Mouse (Mus musculus): ENCODE data around the gene Rab3gap2. TPM values are rescaled to one million over a fixed set of nuclear protein-coding genes. Genes with fewer than 3 reads are reported as not detected.

The Rab3gap2 gene
- total and polyA plus RNA-seq, 3 experiments = 8.5 to 30.8 (median 22.0) TPM

DNA sequence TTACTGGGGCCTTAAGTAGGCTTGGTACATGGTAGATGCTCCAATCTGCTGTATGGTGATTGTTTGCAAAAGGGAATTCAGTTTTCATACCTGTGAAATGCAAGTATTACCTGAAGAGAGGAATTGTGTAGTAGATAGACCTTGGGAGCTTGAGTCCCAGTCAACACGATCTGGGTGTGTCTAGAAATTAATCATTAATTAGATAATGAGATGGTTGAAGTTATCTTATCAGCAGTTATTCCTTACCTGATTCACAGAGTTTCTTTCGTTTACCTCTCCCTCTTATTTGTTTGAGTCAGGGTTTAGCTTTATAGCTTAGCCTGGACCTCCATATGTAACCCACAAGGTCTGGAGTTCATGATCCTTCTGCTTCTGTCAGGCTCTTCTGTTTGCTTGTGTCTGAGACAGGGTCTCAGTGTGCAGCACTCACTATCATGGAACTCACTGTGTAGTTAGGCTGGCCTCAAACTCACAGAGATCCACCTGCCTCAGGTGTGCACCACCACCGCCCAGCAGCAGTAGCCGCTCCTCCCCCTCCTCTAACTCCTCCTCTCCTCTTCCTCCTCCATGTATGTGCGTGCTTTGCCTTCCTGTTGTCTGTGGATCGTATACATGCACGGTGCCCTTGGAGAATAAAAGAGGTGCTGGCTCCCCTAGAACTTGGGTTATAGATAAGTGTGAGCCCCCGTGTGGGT lies 66.6 kb downstream of the Rab3gap2 start:
- no peaks in the 10 kb centered on the region for H3K4me1 ChIP-seq (ENCODE audit: insufficient read depth, low read depth, low read length)
- no peak overlapping the region for H3K4me3 ChIP-seq (ENCODE audit: low read depth, low read length)
- no peaks in the 10 kb centered on the region for H3K27me3 ChIP-seq (ENCODE audit: insufficient read depth, low read length)
- TF ChIP-seq GATA1 (IDR thresholded peaks at IDR 0.05; ENCODE audit: borderline replicate concordance, low read length) (no peak), POLR2AphosphoS5 (IDR thresholded peaks at IDR 0.05; ENCODE audit: insufficient replicate concordance, low read depth, low read length) (no peak)
- ATAC-seq (ENCODE audit: extremely low read depth, insufficient number of reproducible peaks, low FRiP score, poor library complexity, severe bottlenecking) (no peak), DNase-seq (ENCODE audit: low spot score) (no peak)
- H3K9me3 ChIP-seq (replicated peaks) = no peaks in the 10 kb centered on the region
- peaks cover 68% of the 10 kb centered on the region for H3K36me3 ChIP-seq (replicated peaks)

GRCm38 (mm10) chr1:185271373-185271772 lies 67.5 kb downstream of the Rab3gap2 start:
- no peak for TF ChIP-seq GATA1 (IDR thresholded peaks at IDR 0.05; ENCODE audit: borderline replicate concordance, low read length)
- TF ChIP-seq POLR2AphosphoS5 (IDR thresholded peaks at IDR 0.05; ENCODE audit: insufficient replicate concordance, low read depth, low read length) = no peak
- no peak for TF ChIP-seq CTCF (IDR thresholded peaks at IDR 0.05; ENCODE audit: low read depth, low read length)
- no peak for TF ChIP-seq GATA2 (IDR thresholded peaks at IDR 0.05; ENCODE audit: borderline replicate concordance, low read depth, low read length)
- TF ChIP-seq TAL1 (conservative IDR thresholded peaks at IDR 0.05; ENCODE audit: low read depth, low read length) = no peak
- H3K27me3 ChIP-seq (ENCODE audit: insufficient read depth, low read length) = no peaks in the 10 kb centered on the region
- no peaks in the 10 kb centered on the region for H3K9me3 ChIP-seq (replicated peaks)
- DNase-seq (ENCODE audit: low spot score) (no peak), ATAC-seq (ENCODE audit: extremely low read depth, insufficient number of reproducible peaks, low FRiP score, poor library complexity, severe bottlenecking) (no peak)
- peaks cover 69% of the 10 kb centered on the region for H3K36me3 ChIP-seq (replicated peaks)
- no peak overlapping the region for H3K4me3 ChIP-seq (ENCODE audit: low read depth, low read length)
- no peaks in the 10 kb centered on the region for H3K4me1 ChIP-seq (ENCODE audit: insufficient read depth, low read depth, low read length)

DNA sequence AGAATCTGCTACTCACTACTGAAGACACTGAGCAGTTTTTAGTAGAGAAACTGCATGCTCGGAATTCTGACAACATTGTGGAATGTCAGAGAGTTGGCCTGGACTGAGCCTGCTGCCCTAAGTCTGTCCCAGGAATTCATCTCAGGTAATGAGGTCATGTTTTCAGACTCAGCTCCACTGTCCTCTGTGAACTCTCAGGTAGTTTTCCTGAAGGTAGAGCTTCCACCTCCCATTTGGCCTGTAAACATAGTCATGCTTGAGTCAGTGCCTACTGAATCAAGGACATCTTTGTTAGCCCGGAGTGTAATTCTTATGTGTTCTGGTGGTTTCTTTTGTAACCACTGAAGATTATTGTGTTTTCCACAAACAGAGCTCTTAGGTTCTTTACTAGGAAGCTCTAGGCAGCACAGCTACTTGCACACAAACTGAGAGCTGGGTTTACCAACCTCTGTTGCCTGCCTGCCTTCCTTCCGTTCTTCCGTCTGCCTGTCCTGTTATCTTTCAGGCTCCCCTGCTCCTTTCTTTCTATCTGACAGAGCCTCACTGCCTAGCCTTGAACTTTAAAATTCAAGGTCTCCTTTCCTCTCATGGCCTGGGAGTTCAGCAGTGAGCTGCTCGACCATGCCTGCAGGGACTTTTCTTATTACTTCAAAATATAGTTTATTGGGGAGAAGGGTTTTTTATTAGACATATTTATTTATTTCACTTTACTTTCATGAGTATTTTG lies 71.1 kb downstream of the Rab3gap2 start:
- DNase-seq (ENCODE audit: low spot score) (no peak), ATAC-seq (ENCODE audit: extremely low read depth, insufficient number of reproducible peaks, low FRiP score, poor library complexity, severe bottlenecking) (no peak)
- no peaks in the 10 kb centered on the region for H3K4me1 ChIP-seq (ENCODE audit: insufficient read depth, low read depth, low read length)
- H3K9me3 ChIP-seq (replicated peaks) = no peaks in the 10 kb centered on the region
- no peaks in the 10 kb centered on the region for H3K27me3 ChIP-seq (ENCODE audit: insufficient read depth, low read length)
- TF ChIP-seq GATA1 (IDR thresholded peaks at IDR 0.05; ENCODE audit: borderline replicate concordance, low read length) (no peak), CTCF (IDR thresholded peaks at IDR 0.05; ENCODE audit: low read depth, low read length) (no peak), GATA2 (IDR thresholded peaks at IDR 0.05; ENCODE audit: borderline replicate concordance, low read depth, low read length) (no peak), POLR2AphosphoS5 (IDR thresholded peaks at IDR 0.05; ENCODE audit: insufficient replicate concordance, low read depth, low read length) (no peak), TAL1 (conservative IDR thresholded peaks at IDR 0.05; ENCODE audit: low read depth, low read length) (no peak)
- no peak overlapping the region for H3K4me3 ChIP-seq (ENCODE audit: low read depth, low read length)
- H3K36me3 ChIP-seq (replicated peaks) = peaks cover 79% of the 10 kb centered on the region

DNA sequence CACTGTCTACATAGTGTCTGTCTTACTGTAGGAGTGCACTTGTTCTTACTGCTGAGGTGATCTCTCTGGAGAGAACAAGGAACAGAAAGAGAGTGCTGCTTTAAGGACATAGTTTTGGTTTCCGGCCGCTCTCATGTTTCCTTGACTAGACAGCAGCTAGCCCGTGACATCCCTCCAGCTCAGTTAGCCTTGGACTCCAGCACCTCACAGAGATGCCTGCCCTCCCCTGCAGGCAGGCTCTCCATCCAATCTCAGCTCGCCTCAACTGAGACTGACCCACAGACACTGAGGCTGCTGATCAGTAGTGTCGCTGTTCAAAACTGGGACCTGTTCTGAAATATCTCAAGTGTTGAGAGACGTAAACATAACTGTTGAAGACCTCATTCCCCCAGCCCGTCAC lies 72.1 kb downstream of the Rab3gap2 start:
- Histone ChIP-seq H3K4me3 (ENCODE audit: low read depth, low read length) (no peak overlapping the region), H3K4me1 (ENCODE audit: insufficient read depth, low read depth, low read length) (no peaks in the 10 kb centered on the region), H3K9me3 (replicated peaks) (no peaks in the 10 kb centered on the region), H3K36me3 (replicated peaks) (peaks cover 81% of the 10 kb centered on the region), H3K27me3 (ENCODE audit: insufficient read depth, low read length) (no peaks in the 10 kb centered on the region)
- DNase-seq (ENCODE audit: low spot score) = no peak
- ATAC-seq (ENCODE audit: extremely low read depth, insufficient number of reproducible peaks, low FRiP score, poor library complexity, severe bottlenecking) = no peak
- TF ChIP-seq POLR2AphosphoS5 (IDR thresholded peaks at IDR 0.05; ENCODE audit: insufficient replicate concordance, low read depth, low read length) (no peak), TAL1 (conservative IDR thresholded peaks at IDR 0.05; ENCODE audit: low read depth, low read length) (no peak), GATA2 (IDR thresholded peaks at IDR 0.05; ENCODE audit: borderline replicate concordance, low read depth, low read length) (no peak), GATA1 (IDR thresholded peaks at IDR 0.05; ENCODE audit: borderline replicate concordance, low read length) (no peak), CTCF (IDR thresholded peaks at IDR 0.05; ENCODE audit: low read depth, low read length) (no peak)

DNA sequence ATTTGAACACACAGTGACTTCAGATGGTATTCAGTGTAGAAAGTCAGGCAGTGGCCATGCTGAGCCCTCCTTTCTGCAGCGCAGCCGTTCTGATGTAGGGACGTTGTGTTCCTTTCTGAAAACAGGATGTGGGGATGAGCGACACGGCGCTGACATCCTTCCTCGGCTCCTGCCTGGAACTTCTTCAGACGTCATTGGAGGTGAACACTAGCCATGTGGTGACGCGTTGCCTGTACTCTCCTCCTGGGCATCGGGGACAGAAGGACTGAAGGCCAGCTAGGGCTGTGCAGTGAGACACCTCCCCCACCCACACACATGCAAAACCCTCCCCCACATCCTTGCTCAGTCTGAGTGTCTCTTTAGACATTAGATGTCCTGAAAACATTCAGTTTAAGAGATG lies 73.1 kb downstream of the Rab3gap2 start:
- no peaks in the 10 kb centered on the region for H3K4me1 ChIP-seq (ENCODE audit: insufficient read depth, low read depth, low read length)
- H3K9me3 ChIP-seq (replicated peaks) = no peaks in the 10 kb centered on the region
- H3K4me3 ChIP-seq (ENCODE audit: low read depth, low read length) = no peak overlapping the region
- no peak for ATAC-seq (ENCODE audit: extremely low read depth, insufficient number of reproducible peaks, low FRiP score, poor library complexity, severe bottlenecking)
- no peak for TF ChIP-seq POLR2AphosphoS5 (IDR thresholded peaks at IDR 0.05; ENCODE audit: insufficient replicate concordance, low read depth, low read length)
- TF ChIP-seq GATA2 (IDR thresholded peaks at IDR 0.05; ENCODE audit: borderline replicate concordance, low read depth, low read length) = no peak
- TF ChIP-seq GATA1 (IDR thresholded peaks at IDR 0.05; ENCODE audit: borderline replicate concordance, low read length) = no peak
- TF ChIP-seq CTCF (IDR thresholded peaks at IDR 0.05; ENCODE audit: low read depth, low read length) = no peak
- no peak for TF ChIP-seq TAL1 (conservative IDR thresholded peaks at IDR 0.05; ENCODE audit: low read depth, low read length)
- H3K36me3 ChIP-seq (replicated peaks) = peaks cover 81% of the 10 kb centered on the region
- no peaks in the 10 kb centered on the region for H3K27me3 ChIP-seq (ENCODE audit: insufficient read depth, low read length)
- DNase-seq (ENCODE audit: low spot score) = no peak

DNA sequence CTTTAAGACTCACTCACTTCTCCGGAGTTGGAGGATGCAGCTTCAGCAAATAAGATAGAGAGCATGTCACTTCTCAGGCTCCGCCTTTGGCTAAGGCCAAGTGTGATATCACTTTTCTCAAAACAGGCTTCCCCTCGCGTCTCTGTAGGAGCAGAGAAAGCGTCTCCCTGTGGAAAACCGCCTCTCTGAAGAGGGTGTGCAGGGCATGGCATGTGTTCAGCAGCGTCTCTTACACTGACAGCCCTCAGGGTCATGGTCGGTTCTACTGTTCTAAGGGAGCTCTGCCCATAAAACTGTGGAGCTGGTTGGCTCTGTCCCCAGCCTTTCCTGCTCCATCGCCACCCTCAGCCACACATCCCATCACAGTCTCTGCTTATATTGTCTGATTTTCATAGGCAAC lies 75.4 kb downstream of the Rab3gap2 start:
- Histone ChIP-seq H3K4me1 (ENCODE audit: insufficient read depth, low read depth, low read length) (no peaks in the 10 kb centered on the region), H3K27me3 (ENCODE audit: insufficient read depth, low read length) (no peaks in the 10 kb centered on the region), H3K9me3 (replicated peaks) (no peaks in the 10 kb centered on the region), H3K36me3 (replicated peaks) (peaks cover 89% of the 10 kb centered on the region), H3K4me3 (ENCODE audit: low read depth, low read length) (no peak overlapping the region)
- no peak for ATAC-seq (ENCODE audit: extremely low read depth, insufficient number of reproducible peaks, low FRiP score, poor library complexity, severe bottlenecking)
- TF ChIP-seq GATA2 (IDR thresholded peaks at IDR 0.05; ENCODE audit: borderline replicate concordance, low read depth, low read length) (no peak), TAL1 (conservative IDR thresholded peaks at IDR 0.05; ENCODE audit: low read depth, low read length) (no peak), POLR2AphosphoS5 (IDR thresholded peaks at IDR 0.05; ENCODE audit: insufficient replicate concordance, low read depth, low read length) (no peak), CTCF (IDR thresholded peaks at IDR 0.05; ENCODE audit: low read depth, low read length) (no peak), GATA1 (IDR thresholded peaks at IDR 0.05; ENCODE audit: borderline replicate concordance, low read length) (no peak)
- DNase-seq (ENCODE audit: low spot score) = no peak

Data from G1E (cell line).